Mouse (Mus musculus) subcutaneous adipose tissue, adult 2 months (tissue): ENCODE results near the gene Hist1h1c. TPM values are rescaled to one million over a fixed set of nuclear protein-coding genes. Genes with fewer than 3 reads are reported as not detected.

ENCODE experiments used
- polyA plus RNA-seq: library from polyadenylated mRNA; depleted of rRNA; stranded (reverse); fragments of >200 nt; gene quantifications from 2 replicates; pipeline ENCODE4 v1.2.3, GENCODE M21; 2012; ENCODE audit warnings: low replicate concordance; rRNA removed

Gene Hist1h1c
- polyA plus RNA-seq, 1 experiment = 73.0 TPM

Other genes starting within 250 kb of the Hist1h1c start
- not detected in 2 replicates for gene Btn2a2, start 250.0 kb upstream of the Hist1h1c start, polyA plus RNA-seq
- gene Hist1h4h, start 207.8 kb upstream of the Hist1h1c start, polyA plus RNA-seq = 57.5 and 141 TPM in 2 replicates
- 3.5 and 114 TPM in 2 replicates for gene Hist1h2af, start 204.9 kb upstream of the Hist1h1c start, polyA plus RNA-seq
- gene Hist1h3g, start 203.4 kb upstream of the Hist1h1c start, polyA plus RNA-seq = 1.4 and 14.2 TPM in 2 replicates
- 0.62 and 1.6 TPM in 2 replicates for gene Hist1h2bh, start 195.4 kb upstream of the Hist1h1c start, polyA plus RNA-seq
- 2.2 and 3.5 TPM in 2 replicates for gene Hist1h3f, start 194.8 kb upstream of the Hist1h1c start, polyA plus RNA-seq
- 1.6 and 10.0 TPM in 2 replicates for gene Hist1h4f, start 187.2 kb upstream of the Hist1h1c start, polyA plus RNA-seq
- 0.19 and 0.29 TPM in 2 replicates for gene Hist1h1d, start 185.5 kb upstream of the Hist1h1c start, polyA plus RNA-seq
- 4.3 and 14.6 TPM in 2 replicates for gene Hist1h3e, start 176.4 kb upstream of the Hist1h1c start, polyA plus RNA-seq
- 0.97 and 6.5 TPM in 2 replicates for gene Hist1h2ae, start 167.6 kb upstream of the Hist1h1c start, polyA plus RNA-seq
- 13.0 and 39.0 TPM in 2 replicates for gene Hist1h2bg, start 167.4 kb upstream of the Hist1h1c start, polyA plus RNA-seq
- gene Hist1h2bf, start 164.6 kb upstream of the Hist1h1c start, polyA plus RNA-seq = 7.1 TPM in 1 of 2 replicates, not detected in the other
- gene Hist1h2ad, start 164.4 kb upstream of the Hist1h1c start, polyA plus RNA-seq = 1.2 and 2.4 TPM in 2 replicates
- 3.8 and 10.6 TPM in 2 replicates for gene Hist1h3d, start 163.0 kb upstream of the Hist1h1c start, polyA plus RNA-seq
- 3.8 and 10.8 TPM in 2 replicates for gene Hist1h4d, start 157.2 kb upstream of the Hist1h1c start, polyA plus RNA-seq
- gene Hist1h2be, start 117.7 kb upstream of the Hist1h1c start, polyA plus RNA-seq = 3.5 and 10.2 TPM in 2 replicates
- 2.3 and 5.0 TPM in 2 replicates for gene Hist1h1e, start 116.2 kb upstream of the Hist1h1c start, polyA plus RNA-seq
- 0.29 and 0.85 TPM in 2 replicates for gene Hist1h2ac, start 54.9 kb upstream of the Hist1h1c start, polyA plus RNA-seq
- 245 and 394 TPM in 2 replicates for gene Hist1h2bc, start 54.6 kb upstream of the Hist1h1c start, polyA plus RNA-seq
- not detected in 2 replicates for gene Hist1h1t, start 43.0 kb upstream of the Hist1h1c start, polyA plus RNA-seq
- 5.8 TPM in 2 replicates for gene Hist1h4c, start 40.4 kb upstream of the Hist1h1c start, polyA plus RNA-seq
- 45.6 and 144 TPM in 2 replicates for gene Hfe, start 28.0 kb upstream of the Hist1h1c start, polyA plus RNA-seq
- 0.89 and 13.7 TPM in 2 replicates for gene Hist1h3c, start 6.8 kb downstream of the Hist1h1c start, polyA plus RNA-seq
- gene Hist1h2bb, start 7.9 kb downstream of the Hist1h1c start, polyA plus RNA-seq = 7.3 and 9.2 TPM in 2 replicates
- gene Hist1h2ab, start 12.3 kb downstream of the Hist1h1c start, polyA plus RNA-seq = 1.4 and 13.7 TPM in 2 replicates
- 2.3 and 17.2 TPM in 2 replicates for gene Hist1h3b, start 13.5 kb downstream of the Hist1h1c start, polyA plus RNA-seq
- 7.7 TPM in 1 of 2 replicates, not detected in the other for gene Hist1h4b, start 18.2 kb downstream of the Hist1h1c start, polyA plus RNA-seq
- 7.6 and 9.8 TPM in 2 replicates for gene Hist1h4a, start 22.4 kb downstream of the Hist1h1c start, polyA plus RNA-seq
- 1.3 and 14.9 TPM in 2 replicates for gene Hist1h3a, start 23.6 kb downstream of the Hist1h1c start, polyA plus RNA-seq
- 0.17 and 0.86 TPM in 2 replicates for gene Hist1h1a, start 24.9 kb downstream of the Hist1h1c start, polyA plus RNA-seq
- gene Trim38, start 31.1 kb downstream of the Hist1h1c start, polyA plus RNA-seq = 0.24 TPM in 1 of 2 replicates, not detected in the other
- gene Slc17a2, start 68.2 kb downstream of the Hist1h1c start, polyA plus RNA-seq = not detected in 2 replicates
- not detected in 2 replicates for gene Slc17a3, start 100.6 kb downstream of the Hist1h1c start, polyA plus RNA-seq
- gene Slc17a1, start 128.9 kb downstream of the Hist1h1c start, polyA plus RNA-seq = not detected in 2 replicates
- gene Slc17a4, start 176.2 kb downstream of the Hist1h1c start, polyA plus RNA-seq = not detected in 2 replicates
- not detected in 2 replicates for gene Hist1h2ba, start 195.3 kb downstream of the Hist1h1c start, polyA plus RNA-seq
- gene Hist1h2aa, start 195.7 kb downstream of the Hist1h1c start, polyA plus RNA-seq = not detected in 2 replicates